Mouse (Mus musculus): ENCODE measurements around the gene Epha6. TPM values are rescaled to one million over a fixed set of nuclear protein-coding genes. Genes with fewer than 3 reads are reported as not detected.
A peak's percentile ranks its signal among the peaks of the same experiment; 100 is the strongest.

Epha6 gene
- total RNA-seq, 1 experiment from 2014 or later, result not detected

DNA sequence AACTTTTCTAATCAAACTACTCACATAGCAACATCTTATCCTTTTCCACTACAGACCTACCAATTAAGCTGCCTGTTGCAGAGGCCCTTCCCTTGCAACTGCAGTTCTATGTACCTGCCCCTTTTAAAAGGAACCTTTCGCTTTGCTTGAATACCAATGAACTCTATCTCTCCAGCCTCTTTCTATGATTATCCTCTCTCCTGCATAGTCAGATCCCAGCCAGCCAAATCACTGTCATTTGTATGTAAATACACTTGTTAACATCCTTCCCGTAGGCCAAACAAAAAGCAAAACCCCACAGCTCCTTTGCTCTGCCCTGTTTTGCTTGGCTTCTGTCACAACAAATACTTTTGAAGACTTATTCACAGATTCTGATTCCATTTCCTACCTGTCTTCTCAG lies 961.6 kb downstream of the Epha6 start:
- DNase-seq, result no peak

GRCm38 (mm10) chr16:59639985-59640384 lies 965.3 kb downstream of the Epha6 start:
- no peak for DNase-seq

DNA sequence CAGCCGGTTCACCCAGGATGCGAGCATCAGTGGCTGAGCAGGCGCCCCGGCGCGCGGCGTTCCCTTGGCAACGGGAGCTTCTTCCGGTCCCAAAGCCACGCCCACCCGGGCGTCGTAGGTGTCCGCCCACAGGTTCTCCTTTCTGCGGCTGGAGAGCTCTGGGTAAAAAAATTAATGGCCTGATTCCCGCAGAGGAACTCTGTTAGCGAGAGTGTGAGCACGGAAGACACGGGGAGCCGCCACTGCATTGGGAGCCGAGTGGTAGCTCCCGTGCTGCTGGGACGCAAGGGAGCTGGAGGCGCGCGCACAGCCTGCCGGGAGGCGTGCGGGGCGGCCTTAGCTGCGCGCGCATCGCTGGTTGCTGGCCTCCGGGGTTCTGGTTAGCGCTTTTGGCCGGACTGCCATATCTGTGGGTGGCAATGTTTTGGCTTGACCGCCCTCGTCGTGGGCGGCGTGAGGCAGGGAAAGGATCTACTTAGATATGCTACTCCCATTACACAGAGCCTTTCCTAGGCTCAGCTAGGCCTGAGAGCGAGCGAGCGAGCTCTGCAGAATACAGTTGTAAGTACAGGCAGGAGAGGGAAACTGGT lies 966.1 kb downstream of the Epha6 start, which contains the start of gene Arl6:
Arl6 (minus strand) TSS at position 290 of the 590 bp plus-strand sequence.
- DNase-seq, result peak; percentile 95

DNA sequence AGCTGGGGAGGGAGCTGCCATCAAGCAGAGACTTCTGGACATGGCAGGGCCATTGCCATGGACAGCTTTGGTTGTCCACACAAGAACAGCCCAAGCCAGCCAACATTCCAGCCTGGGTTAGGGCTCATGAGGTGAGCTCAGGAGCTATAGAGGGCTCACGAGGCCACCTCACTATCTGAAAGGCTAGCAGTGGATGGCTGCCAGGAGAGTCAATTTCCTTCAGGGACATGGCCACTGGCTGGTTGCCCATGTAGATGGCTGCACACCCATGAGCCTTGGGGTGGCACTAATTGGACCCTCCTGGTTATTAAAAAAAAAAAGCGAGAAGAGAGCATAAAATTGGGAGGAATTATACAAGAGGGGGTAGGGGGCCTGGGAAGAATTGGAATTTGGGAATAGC lies 970.7 kb downstream of the Epha6 start:
- no peak for DNase-seq

DNA sequence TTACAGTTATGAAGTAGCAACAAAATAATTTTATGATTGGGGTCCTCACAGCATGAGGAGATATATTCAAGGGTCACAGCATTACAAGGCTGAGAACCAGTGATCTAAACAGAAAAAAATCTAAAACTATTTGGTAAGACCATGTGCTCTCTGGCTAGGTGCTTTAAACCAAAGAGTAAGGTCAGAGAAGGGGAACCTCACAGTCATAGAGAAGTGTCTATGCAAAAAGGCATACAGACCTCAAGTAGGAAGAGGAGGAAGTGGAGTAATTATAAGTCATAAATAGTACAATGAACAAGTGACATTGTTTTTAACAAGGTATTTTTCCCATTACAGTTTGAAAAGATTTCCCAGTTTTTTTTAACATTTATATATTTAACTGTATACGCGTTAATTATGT lies 983.8 kb downstream of the Epha6 start:
- no peak for DNase-seq

DNA sequence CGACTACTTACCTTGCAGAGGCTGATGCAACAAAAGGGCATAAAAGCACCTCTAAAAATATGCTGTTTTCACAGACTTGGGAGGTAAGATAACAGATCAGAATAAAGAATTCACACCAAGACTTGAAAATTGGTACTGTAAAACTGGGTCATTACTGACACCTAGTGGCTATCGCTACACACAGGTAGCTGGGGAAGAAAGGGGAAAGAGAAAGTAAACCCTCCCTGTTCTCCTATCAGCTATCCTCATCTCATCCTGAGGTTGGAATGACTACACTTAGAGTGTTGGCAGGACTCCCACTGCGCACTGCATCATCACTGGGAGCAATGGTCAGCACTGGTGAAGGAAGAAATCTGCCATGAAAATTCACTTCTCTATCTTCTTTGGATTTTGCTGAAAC lies 988.2 kb downstream of the Epha6 start:
- peak; percentile 44 for DNase-seq

- DNase-seq, result no peak
Observed at GRCm38 (mm10) chr16:59615675-59616074, 989.7 kb downstream of the Epha6 start.

DNA sequence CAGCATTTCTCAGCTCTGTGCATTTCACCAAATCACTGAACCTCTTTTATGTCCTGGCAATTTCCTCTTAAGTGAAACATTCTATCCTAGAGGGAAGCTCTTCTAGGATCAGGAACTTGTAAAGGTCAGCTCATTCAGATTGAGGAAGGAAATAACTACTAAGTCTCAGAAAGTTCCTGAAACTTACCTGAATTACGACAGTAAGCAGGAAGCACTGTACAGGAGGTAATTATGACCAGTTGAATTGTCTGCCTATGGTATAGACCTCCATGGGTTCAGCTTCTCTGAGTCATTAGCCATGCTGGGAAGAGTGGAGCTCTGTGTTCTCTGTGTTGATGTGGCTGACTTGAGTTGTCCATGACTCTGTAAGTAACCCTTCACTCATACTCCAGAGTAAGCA lies 994.6 kb downstream of the Epha6 start:
- DNase-seq, result no peak

DNA sequence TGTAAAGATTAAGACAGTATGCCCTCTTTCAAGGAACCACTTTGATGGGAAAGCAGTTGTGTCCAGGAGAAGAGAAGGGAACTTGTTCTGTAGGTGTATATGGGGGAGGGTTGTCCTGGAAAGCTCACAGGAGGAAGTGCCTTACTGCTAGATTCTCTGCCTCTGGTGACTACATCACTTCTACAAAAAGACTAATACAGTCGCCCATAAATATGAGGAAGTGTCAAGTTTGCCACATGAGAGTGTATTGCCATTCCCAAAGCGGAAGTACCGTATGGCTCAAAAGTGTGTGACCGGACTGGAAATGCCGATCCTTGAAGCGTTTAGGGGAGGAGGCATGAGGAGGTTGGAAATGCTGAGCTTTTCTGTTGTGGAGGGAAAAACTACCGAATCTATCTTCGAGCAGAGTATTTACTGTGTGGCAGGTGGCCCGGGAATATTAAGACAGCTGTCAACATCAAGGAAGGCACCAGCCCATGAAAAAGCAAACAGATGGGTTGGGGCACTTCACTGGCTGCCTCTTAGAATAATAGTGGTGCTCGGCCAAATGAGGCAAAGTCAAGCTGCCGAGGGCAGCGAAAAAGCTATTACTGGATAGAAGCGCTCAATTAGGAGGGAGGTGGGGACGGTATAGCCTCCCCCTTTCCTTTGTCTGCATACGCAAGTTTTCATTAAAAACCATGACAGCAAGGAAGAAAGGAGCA lies 1001.1 kb downstream of the Epha6 start:
- DNase-seq, result no peak

Small RNA genes lying within 50 kb of the gene (microRNA-seq; reads per million reads assigned to microRNA genes)
- 0 reads per million in 2 experiments for gene Gm24755

All from adrenal gland, postnatal 25 days (tissue).